Mouse (Mus musculus): ENCODE results near the gene Hpn.
A peak's percentile ranks its signal among the peaks of the same experiment; 100 is the strongest.

Hpn gene

GRCm38 (mm10) chr7:31115182-31115581 lies at the start of gene Hpn:
Hpn (minus strand) TSS chr7:31115290.
- peak; percentile 93 for DNase-seq

DNA sequence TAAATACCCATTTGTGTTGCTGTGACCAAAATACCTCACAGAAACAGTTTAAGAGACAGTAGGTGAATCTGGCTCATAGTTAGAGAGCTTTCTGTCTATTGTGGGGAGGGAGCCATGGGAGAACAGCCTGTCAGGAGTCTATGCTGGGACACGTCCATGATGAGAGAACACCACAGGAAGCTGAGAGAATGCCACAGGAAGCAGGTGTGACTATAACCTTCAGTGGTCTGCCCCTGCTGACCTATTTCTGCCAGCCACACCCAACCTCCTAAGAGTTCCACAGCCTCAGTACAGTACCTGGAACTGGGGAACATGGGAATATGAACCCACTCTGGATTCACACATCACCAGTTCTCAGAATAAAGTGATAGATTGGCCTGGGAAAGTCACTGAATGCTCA lies 49.7 kb upstream of the Hpn start:
- no peak for DNase-seq

DNA sequence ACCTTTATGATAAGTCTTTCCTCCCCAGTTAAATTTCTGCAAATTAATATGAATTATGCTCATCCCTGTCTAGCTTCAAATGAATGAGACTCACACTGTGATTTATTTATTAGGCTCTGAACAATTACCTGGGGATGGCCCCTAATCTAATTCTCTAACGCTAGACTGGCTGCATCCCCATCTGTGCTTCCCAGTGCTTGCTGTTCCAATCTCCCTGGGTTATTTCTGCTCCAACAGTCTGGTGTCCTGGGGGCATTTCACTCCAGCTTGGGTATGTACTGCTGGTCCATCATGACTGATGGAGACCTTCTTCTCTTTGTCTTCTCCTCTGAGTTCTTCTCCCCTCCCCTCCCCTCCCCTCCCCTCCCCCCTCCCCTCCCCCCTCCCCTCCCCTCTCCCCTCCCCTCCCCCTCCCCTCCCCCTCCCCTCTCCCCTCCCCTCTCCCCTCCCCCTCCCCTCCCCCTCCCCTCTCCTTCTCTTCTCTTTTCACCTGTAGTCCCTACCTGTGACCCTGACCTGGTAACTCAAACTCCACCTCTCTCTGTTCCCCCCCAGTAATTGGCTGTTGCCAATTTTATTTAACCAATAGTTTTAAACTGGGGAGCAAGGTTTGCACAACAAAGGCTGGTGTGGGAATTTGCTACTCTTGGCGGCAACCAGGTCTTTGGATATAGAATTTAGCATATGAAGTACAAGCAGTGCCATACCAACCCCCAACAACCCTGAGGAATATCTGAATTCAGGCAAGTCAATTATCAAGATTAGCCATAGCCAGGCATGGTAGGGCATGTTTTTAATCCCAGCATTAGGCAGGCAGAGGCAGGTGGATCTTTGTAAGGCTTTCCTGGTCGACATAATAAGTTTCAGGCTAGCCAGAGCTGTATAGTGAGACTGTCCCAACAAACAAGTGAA lies 48.8 kb upstream of the Hpn start:
- no peak for DNase-seq

- peak; percentile 48 for DNase-seq
Measured at GRCm38 (mm10) chr7:31162324-31162723, 47.2 kb upstream of the Hpn start.

DNA sequence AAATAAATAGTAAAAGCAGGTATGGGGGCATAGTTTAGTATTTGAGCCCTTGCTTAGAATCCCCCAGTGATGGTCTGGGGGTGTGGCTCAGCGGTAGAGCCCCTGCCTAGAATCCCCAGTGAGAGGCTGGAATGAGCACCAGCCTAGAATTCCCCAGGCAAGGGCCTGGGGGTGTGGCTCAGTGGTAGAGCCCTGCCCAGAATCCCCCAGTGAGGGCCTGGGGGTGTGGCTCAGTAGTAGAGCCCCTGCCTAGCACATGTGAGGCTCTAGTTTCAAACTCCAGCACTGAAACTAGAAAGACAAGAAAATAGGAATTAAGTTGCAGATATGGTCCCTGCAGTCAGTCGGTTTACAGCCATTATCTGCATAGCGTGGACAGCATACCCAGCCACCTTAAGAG lies 46.7 kb upstream of the Hpn start:
- no peak for DNase-seq

DNA sequence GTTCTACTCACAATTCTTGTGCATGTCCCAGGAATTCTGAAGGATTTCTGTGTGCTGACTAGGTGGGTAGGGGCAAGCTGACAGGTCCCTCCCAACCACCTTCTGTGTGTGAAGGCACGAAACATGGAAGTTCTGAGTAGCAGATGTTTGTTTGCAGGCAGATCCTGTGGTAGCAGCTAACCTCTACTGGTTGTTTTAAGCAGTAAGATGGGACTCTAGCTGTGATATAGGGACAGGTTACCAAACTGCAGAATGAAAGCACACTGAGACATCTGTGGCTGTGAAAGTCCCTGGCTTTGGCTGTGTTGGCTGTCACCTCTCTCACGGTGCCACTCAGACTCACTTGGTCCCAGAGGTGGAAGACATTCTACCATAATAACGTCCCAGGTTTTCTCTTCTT lies 46.2 kb upstream of the Hpn start:
- no peak for DNase-seq

- DNase-seq: no peak
Measured at GRCm38 (mm10) chr7:31160763-31161162, 45.7 kb upstream of the Hpn start.

GRCm38 (mm10) chr7:31156034-31156928 lies 41.2 kb upstream of the Hpn start:
- peak; percentile 52 for DNase-seq

- peak; percentile 76 for DNase-seq
Measured at GRCm38 (mm10) chr7:31155296-31156033, 40.4 kb upstream of the Hpn start, which contains the start of gene Gramd1a. Gramd1a (minus strand) TSS chr7:31155896.

DNA sequence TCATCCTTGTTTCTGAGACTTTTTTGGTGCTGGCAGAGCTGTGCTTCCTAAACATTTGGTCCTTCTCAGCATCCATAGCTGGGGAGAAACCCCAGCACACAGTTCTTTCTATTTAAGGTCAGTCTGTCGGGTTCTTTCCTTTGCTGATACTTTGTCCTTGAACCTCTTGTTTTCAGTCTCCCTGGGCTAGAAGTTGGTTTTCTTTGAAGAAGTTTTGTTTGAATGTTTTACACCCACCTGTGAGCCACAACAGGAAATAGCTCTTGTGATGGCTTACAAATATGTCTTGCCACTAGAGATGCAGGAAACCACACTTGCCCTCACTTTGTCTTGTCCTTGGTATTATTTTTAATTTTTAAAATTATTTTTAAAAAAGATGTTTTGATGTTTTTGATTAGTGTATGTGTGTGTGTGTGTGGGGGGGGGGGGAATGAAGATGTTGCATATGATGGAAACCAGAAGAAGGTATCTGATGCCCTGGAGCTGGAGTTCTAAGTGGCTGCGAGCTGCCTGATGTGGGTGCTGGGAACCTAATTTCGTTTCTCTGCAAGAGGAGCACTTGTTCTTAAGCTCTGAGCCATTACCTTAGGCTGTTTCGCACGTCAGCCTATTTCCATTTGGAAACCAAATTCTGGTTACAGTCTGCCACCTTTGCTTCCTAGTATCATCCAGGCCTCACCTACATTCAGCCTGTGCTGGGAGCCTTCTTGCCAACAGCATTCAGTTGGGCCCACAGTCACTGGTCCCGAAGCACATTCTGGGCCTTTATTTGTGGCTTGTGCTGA lies 38.6 kb upstream of the Hpn start:
- no peak for DNase-seq

DNA sequence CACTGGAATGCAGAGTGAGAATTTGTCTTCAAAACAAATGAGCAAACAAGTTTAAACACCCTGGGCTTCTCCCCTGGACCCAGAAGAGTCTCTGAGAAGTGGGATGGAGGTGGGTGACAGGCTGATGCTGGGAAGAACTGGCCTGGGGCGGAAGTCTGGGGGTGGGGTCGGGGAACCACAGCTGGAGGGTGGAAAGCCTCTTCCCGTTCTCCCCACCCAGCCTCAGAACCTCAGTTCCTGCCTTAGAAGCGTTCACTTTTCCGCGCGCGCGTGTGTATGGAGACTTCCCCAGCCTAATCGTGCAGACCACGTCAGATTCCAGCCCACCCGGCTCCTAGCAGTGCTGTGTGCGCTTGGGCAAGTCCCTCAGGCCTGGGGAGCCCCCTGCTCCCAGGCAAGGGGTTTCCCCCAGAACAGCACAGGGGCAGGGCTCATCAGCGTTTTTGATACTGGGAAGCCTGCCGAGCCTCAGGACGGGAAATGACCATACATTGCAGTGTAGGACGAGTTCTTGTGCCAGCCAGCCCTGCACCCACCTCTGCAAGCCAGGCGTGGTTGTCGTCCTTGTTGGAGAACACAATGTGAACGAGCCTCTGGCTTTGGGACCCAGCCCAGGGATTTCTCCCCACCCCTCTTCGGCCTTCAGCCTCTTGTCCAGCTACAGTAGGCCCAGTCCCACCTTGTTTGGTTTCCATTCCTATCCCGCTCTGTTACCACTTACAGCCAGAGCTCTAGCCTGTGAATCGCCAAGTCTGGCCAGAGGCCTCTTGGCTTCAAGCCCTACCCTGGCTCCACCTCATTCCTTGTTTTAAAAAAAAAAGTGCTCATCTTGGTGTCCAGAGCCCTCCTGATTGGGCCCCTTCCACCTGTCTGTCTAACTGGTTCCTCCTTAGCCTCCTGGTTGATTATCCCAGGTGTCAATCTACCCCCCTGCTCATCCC lies 36.5 kb upstream of the Hpn start:
- DNase-seq: peak; percentile 76

DNA sequence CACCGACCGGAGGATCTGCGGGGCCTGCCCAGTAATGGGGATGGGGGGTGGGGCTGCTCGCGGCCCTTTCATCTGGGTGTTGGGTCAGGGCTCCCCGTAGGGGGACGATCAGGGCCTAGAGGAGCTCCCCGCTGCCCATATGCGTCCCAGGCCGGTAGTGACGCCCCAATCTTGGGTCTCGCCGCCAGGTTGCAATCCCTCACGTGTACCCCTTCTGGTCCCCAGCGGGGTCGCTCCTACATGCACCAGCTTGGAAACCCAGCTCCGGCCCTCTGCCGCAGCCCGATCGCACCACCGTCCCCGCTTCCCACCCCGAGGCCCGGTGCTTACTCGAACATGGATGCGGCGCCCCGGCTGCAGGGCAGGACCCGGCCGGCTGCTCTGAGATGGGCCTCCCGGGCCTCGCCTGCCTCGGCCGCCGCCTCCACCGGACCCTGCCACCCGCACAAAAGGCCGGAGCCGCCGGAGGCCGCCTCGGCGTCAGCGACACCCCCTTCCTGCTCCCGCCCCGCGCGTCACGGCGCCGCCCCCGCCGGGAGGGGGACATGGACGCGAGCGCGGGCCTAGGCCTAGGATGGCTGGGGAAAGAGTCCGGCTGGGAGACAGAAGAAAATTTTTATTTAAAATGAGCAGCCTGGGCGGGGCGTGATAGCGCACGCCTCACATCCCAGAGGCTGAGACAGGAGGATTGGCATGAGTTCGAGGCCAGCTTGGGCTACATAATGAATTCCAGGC lies 35.6 kb upstream of the Hpn start:
- DNase-seq: peak; percentile 90

- DNase-seq: no peak
Measured at GRCm38 (mm10) chr7:31149751-31150565, 34.9 kb upstream of the Hpn start.

DNA sequence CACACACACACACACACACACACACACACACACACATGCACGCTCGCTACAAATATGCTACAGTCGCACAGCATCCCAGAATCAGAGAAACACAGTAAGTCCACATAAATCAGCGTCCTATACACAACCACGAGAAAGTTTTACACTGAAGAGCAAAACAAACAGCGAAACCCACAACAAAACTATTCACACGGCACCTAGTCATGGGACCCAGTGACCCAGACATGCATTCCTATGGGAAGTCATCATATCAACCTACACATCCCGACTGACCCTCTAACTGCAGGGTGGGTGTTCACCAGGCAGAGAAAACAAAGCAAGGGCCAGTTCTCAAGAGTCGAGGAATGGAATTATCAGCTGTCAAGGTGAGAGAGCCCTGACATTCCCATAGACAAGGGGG lies 34.2 kb upstream of the Hpn start:
- no peak for DNase-seq

DNA sequence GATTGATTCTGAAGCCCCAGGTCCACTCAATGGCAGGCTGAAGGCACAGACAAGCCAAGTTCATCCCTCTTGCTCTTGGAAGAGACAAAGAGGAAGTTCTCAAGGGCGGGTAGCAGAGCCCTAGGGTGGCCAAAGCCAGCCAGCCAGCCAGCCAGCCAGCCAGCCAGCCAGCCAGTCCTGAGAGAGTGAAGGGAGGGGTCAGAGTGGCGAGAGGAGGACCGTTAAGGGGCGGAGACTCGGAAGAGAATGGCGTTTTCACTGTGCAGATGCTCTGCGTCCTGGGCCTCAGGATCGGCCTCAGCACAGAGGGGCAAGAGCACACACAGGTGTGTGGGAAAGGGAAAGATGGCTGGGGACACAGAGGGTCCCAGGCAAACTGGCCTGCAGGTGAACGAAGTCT lies 33.7 kb upstream of the Hpn start:
- DNase-seq: peak; percentile 61

DNA sequence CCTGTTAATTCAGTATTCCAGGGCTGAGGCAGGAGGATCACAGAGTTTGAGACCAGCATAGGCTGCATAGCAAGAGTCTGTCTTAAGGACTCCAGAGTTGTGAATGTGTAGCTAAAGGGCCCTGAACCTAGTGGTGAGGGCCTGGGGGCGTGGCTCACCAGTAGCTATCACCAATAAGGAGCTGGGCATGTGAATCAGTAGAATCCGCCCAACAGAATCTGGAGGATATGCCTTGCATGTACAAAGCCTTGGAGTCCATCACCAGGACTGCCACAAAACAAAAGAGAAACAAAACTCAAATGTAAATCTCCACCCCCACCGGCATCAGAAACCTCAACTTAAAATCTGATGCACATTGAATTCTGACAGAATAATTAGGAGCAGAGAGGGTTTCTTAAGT lies 33.0 kb upstream of the Hpn start:
- no peak for DNase-seq

DNA sequence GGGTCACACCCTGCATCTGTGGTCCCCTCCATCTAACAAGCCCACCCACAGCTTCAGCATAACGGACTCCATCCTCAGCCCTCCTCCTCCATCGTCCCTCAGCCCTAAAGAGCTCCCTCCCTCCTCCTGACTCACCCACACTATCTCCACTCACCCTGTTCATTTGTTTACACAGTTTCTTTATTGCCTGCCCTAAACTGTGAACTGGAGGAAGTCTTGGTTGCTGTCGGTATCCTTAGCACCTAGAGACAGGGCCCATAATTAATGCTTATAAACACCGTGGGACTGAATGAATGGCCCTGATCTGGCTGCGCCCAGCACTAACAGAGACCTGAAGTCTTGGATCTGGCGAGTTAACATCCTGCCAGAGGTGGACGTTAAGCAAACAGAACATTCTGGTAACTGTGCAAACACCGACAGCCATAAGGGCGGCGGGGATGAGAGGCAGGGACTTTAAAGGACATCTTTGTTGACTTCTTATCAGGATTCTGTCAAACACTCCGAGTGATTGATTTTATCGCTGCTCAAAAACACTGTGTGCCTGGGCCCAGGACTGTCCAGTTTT lies 30.6 kb upstream of the Hpn start:
- no peak for DNase-seq

GRCm38 (mm10) chr7:31144886-31145285 lies 29.8 kb upstream of the Hpn start:
- no peak for DNase-seq

- no peak for DNase-seq
Measured at GRCm38 (mm10) chr7:31140941-31141340, 25.9 kb upstream of the Hpn start.

Data from kidney, adult 9 months (tissue).